Mouse (Mus musculus) kidney, postnatal 10 days (tissue): ENCODE measurements at regions not wholly inside any gene's neighbourhood (a gene's known extent, or its start where the extent isn't known, plus 50 kb on each side); places are given as distances from the start of the nearest gene placed in this dataset.

Experiments
- DNase-seq: peaks from one replicate; pipeline ENCODE4 v3.0.0; 2021; ENCODE audit warnings: mixed read lengths

DNA sequence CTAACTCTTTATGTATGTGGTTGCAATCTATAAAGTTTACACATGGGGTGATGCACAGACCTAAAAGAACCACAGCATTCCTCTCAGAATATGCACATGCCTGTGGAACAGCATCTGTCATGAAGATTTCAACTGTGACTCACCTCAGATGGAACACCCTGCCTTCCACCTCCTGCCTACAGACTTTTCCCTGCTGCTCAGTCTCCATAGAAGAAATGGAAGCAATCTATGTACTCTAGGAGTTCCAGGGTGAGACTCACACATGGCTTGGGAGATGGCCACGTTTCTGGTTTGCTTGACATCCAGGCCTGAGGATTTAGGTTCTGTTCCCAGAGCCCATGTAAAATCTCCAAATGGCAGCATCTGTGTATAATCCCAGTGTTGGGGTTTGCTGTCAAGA, 579.7 kb downstream of the Plekhb2 start:
- no peak for DNase-seq

DNA sequence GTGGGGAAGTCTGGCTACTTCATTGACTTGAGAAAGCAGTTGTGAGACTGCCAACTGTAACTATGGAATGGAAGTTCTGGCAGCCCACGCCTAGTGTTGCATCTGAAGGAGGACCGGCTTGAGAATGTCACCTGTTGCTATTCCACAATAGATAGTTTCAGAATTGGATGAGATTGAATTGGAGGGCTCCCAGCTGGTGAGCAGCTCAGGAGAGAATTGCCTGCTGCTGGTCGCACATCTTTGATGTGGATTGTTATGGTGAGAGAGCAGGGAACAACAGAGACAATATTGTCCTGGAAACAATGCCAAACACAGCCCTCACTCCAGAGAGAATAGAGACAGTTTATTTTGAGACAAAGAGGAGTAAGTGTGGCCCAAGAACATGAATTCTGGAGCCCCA, 585.9 kb downstream of the Plekhb2 start:
- no peak for DNase-seq

DNA sequence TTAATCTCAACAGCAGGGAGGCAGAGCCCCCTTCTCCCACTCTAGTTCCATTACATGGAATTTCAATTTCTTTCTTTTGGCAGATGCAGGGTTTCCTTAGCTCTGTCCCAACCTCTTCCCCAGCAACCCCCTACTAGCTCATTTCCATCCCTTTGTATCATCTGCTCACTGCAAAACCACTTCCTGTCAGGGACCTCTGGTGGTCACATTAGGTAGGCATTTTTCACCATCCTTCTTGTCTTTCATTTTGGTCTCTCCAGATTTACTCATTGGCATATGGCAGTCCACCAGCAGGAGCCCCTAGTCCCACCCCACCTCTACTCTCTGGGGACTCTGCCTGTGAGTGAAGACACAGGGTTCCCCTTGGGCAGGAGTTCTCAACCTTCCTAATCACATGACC, 597.6 kb downstream of the Plekhb2 start:
- DNase-seq, result no peak

DNA sequence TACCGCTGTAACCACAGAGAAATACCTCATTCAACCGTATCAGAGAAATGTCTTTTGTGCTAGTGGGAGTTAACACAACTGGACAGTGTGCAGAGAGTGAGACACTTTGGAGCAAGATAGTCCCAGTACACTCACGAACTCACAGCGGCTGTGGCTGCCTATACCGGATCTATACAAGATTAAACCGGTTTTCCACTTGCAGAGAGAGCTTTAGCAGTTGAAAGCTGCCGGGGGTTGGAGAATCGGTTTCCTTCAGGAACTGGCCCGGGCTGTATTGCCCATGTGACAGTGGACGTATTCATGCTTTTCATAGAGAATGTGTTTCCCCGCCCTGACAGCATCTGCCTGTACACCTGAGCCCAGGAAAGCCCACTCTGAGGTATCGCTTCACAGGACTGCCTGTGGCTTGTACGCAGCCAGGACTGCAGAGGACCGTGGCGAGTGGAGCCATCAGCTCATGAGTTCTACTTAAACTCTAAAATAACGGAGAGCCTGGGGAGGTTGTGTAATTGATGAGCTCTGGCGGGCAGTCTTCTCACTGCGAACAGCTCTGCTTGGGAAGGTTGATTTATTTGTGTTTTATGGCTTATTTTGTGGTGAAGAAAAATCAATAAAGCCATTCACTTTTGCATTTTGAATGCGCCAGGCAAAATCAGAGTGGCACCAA, 602.8 kb downstream of the Plekhb2 start:
- DNase-seq, result no peak

DNA sequence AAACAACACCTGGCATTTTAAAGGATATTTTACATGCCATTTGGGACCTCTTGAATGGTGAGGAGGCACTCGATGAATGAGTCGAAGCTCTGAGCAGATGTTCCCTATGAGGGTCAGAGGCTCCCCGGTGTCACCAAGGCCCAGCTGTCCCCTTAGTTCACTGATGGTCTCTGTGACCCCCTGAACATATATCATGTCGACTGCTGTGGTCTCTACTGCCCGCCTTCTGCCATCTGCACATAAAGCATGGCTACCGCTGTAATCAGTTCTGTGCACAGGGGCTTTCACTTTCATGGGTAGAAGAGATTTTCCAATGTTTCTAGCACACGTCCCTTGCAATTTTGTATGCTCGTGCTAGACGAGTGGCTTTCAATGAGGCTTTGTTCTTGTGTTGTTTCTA, 607.8 kb downstream of the Plekhb2 start:
- DNase-seq, result no peak

DNA sequence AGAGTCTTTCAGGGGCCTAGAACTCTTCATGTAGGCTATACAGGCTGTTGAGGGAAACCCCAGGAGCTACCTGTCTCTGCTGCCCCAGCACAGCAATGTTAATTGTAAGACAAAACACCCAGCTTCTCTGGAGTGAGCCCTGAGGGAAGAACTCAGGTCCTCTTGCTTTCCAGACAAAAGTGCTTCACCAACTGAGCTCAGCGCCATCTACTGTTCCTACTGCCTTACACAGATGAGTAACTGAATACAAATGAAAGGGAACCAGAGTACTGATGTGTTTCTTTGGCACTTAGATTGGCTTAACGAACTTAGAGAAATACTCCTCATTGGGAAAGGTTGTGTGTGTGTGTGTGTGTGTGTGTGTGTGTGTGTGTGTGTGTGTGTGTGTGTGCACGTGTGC, 603.1 kb upstream of the Hs6st1 start:
- DNase-seq, result peak; percentile 20

DNA sequence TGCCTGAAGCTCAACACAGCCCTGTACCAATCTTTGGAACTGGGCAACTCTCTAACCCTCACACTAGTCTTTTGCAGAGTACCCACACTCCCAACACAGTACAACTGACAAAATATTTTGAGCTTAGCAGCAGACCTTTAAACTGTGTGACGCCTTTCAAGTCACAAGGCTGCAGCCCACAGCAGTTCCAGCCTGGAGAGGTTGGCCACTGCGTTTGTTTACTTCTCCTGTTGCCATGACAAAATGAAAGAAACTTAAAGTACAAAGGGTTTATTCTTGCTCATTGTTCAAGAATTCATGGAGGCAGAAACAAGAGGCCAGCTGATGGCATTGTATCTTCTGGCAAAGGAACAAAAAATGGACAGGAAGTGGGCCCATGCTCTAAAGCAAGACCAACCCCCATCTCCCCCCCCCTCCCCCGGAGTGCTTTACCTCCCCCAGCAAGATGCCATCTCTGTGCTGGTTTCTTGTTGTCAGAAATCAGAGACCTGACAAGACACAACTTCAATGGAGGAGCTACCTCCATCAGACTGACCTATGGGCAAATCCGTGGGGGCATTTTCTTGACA, 598.9 kb upstream of the Hs6st1 start:
- no peak for DNase-seq

DNA sequence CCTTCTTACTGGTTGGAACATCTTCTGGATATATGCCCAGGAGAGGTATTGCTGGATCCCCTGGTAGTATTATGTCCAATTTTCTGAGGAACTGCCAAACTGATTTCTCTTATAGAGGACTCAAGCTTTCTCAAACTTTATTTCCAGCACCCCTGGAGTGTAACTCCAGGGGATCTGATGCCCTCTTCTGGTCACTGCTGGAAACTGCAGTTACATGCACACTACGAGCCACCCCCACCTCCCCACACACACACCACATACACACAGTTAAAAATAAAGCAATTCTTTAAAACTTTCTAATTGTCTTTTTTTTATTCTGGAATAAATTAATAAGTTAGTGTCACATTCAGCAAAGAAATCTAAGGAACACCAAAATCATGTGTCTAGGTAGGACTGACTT, 589.9 kb upstream of the Hs6st1 start:
- no peak for DNase-seq

DNA sequence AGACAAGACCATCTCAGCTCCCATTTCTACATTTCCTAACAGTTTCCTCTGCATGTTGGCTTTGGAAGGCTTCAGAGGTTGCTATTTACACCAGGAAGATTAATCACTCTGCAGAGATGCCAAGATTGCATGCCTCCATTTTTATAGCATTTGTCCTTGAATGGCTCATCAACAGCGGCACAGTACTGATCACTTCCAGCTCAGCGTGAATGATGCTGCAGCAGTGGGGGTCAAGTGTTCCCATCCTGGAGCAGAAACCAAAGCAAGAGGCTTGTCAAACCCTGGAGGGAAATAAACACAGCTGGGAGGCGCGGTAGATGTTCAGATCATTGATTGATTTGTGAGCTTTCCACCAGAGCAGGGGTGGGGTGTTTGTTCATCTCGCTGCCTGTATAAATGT, 572.2 kb upstream of the Hs6st1 start:
- peak; percentile 19 for DNase-seq

DNA sequence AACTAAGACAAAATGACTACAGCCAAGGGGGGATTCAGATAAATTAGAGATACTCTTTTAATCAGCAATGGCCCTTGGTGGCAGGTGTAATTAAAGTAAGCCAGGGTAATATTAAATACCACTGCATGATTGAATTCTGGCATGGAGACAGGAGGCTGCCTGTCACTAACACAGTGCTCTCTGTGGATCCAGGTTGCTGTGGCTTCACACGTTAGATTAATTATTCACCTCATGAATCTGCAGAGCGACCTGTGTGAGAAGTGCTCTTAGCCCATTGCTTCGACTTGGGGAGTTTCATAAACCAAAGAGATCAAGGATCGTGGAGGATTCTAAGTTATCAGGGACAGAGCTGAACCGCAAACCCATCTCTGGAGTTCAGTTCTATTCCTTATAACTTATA, 545.2 kb upstream of the Hs6st1 start:
- no peak for DNase-seq

DNA sequence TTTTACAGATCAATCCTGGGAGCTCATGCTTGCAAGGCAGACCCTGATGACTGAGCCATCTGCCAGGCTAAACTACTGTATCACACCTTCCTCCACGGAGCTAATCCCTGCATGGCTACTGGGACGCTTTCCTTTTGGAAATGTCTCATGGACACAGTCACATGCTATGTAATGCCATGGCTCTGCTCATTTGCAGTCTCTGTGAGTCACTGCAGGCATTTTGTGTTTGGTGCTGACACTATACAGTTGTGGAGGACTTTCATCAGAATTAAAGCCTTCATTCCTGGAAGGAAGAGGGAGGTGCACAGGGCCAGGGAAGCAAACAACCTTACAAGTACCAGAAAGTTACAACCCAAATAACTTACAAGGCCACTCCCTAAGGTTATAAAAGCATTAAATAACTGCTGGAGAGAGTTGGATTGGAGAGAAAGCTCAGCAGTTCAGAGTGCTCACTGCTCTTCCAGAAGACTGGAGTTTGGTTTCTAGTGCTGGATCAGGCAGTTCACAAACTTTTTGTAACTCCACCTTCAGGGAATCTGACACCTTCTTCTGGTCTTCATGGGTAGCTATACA, 544.3 kb upstream of the Hs6st1 start:
- no peak for DNase-seq

DNA sequence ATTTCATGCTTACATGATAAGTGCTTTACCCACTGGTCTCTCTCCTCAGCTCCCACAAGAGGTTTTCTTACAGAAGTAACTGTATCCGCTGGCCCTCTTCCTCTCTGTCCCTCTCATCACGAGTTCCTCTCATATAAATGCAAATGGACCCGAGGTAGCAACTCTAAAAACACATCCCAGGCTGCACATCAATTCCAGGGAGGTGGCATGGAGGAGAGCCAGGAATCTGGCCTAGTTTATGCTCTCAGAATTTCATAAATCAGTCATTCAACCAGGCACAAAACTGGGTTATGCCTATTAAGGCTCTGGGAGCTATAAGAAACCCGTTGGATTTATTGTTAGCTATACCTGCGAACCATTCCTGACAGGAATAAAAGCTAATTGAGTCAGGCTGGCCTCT, 543.4 kb upstream of the Hs6st1 start:
- no peak for DNase-seq

DNA sequence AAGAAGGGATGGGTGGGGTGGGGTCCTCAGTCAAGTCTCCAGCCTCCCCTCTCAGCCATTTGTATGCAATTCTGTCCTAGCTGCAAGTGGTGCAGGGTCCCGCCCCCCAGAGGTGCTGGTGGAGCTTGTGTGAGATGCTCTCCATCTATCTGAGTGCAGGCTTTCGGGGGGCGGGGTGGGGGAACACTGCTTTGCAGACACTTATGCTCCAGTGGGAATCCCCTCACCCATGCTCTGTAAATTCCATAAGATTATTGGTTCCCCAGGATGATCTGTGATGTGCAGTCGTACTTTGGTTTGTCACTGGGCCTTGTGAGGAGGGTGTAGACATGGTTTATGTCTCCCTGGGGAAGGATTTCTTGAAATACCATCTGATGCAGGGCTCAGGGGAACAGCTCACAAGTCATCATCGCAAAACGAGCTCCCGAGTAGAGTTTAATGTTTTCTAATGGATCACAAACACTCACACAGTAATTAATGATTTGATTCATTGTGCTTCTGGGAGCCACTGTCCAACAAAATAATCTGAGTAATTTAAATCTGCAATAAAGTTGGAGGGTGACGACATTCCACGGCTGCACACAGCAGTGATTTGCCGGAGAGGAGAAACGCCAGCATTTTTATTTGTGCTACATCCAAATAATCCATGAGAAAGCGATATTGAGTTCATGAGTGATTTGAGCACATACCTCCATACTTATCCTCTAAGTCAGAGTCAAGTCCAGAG, 540.3 kb upstream of the Hs6st1 start:
- DNase-seq, result peak; percentile 29

DNA sequence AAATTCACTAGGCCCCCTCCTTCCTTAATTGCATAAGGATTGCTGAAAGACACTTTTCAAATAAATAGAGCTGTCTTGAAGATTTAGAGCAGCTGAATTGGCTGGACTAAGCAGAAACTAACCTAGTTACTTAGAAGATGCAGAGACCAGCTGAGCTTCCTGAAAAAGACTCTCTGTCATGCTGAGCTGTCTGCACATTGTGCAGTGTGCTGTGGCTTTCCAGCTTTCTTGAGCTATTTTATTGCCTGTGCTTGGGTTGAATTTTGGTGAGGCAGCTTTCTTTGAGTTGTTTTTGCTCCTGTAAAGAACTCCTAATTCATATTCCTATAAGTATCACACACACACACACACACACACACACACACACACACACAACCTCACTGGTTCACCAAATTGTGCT, 532.7 kb upstream of the Hs6st1 start:
- DNase-seq, result no peak

DNA sequence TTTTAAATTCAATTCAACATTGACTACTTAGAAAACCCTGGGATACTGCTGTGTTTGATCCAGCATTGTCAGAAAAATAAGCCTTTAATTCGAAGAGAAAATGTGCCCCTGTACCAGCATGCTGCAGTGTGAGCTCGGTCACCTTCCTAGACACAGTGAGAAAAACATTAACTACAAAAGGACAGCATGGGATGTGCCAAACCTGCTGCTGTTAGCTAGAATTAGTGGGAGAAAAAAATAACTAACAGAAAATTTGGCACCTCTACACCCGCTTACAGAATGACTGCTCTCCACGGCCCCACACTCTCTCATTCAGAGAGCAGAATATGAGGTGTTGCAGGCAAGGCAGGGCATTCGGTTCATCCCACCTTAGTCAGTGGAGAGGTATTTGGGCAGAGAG, 531.9 kb upstream of the Hs6st1 start:
- DNase-seq, result no peak

DNA sequence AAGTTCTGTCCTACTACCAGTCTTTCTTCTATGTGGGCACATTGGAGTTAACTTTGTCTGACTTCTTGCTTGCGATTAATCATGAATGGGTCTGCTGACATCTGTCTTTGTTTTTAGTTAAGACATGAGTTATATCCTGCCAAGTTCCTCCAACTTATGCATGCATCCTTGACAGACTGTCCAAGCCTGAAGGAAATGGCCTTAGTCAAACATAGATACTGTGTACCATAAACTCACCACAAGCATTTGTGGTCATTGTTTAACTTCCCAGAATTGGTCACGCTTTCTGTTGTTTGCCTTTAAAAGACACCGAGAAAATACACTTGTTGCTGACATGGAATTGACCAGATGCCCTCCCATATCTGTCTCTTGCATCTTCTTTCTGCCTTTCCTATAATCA, 519.4 kb upstream of the Hs6st1 start:
- DNase-seq, result no peak

DNA sequence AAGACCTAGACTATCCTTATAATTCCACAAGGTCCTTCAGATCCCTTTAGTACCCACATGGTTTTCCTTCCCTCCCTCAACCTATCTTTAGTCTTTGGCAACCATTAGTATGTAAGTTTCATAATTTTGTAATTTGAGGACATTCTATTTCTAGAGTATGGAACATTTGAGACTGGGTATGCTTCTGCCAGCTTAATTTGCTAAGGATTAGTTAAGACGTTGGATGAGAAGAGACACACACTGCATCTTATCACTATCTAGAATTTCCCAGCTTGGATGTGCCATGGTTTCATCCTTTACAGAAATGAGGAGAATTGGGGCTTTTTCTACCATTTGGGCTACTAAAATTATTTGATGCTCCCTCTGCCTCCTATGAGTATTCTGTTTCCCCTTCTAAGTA, 516.7 kb upstream of the Hs6st1 start:
- DNase-seq, result no peak

DNA sequence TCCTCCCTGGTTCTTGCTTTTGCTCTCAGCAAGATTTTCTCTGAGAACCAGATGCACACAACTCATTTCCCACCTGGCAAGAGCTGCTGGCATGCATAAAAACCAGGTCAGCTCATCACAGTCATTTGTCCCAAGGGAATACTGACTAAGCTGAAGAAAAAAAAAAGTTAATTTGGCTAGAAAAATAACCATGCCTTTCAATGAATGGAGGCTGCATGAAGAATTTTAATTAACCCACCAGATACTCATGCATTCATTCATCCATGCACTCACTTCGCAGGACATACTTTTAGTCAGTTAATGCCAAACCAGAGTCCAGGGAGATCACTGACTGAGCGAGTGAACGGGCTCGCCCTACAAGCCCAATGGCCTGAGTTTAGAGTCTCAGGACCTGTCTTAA, 505.4 kb upstream of the Hs6st1 start:
- peak; percentile 14 for DNase-seq

DNA sequence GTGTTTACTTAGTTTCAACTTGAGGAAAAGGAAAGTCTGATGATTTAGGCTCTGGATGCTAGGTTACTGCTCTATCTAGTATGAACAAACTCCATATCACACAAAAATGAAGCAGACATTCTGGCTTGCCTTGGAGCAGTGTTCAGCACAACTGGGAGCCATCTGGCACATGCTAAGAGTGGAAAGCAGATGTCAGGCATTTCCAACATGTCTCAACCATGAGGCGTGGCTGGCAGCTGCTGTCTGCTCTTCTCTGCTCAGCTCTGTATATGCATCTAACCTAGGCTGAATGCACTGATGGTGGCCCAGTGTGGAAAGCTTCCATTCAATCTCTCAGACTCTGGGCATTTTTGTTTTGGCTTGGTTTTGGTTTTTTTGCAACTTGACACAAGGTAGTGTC, 493.0 kb upstream of the Hs6st1 start:
- DNase-seq, result no peak

DNA sequence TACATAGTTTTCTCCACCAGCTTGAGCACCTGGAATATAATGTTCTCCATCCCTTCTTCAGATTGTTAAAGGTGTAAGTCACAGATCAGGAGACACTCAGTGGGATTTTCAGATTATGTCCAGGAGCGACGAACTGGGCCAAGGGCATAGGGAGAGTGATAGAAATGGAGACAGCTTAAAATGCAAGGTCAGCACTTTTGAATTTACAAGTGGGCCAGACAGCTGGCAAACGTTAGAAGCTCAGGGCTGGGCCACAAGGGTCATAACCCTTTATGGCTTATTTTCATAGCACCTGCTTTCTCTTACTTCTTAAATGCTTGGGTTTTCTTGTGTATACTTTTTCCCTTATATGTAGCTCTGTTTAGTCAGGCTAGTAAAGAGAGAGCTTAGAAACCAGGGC, 488.8 kb upstream of the Hs6st1 start:
- DNase-seq, result no peak

DNA sequence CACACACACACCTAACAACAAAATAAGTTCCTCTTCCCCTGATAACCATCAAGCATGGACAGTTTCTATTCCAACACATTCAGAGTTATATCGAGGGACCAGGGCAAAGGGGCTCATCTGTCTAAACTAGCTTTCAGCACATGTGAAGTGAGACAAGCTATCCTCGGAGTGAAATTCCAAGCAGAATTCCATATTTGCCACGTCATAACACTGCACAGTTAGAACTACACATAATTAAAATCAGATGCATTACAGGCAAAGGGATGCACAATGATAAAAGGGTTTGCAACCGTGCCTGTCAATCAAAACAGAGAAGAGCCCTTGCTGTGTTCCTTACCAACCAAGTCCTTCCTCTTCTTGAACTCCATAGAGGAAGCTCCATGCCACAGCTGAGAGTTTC, 488.2 kb upstream of the Hs6st1 start:
- DNase-seq, result no peak

DNA sequence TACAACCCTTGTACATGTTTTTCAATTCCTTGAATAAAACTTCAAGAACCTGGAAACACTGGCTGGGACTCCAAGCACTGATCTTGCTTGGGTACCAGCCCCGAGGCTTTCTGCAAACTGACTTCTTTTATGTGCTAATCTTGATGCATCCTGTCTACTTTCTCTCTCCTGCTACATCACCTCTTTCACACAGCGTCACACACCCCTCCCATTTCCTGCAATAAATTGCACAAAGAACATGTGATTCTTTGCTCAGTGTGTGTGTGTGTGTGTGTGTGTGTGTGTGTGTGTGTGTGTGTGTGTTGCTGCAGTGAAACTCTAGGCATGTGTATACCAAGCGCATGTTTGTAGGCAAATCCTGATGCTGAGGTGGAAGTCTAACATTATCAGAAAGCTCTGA, 487.7 kb upstream of the Hs6st1 start:
- DNase-seq, result no peak

DNA sequence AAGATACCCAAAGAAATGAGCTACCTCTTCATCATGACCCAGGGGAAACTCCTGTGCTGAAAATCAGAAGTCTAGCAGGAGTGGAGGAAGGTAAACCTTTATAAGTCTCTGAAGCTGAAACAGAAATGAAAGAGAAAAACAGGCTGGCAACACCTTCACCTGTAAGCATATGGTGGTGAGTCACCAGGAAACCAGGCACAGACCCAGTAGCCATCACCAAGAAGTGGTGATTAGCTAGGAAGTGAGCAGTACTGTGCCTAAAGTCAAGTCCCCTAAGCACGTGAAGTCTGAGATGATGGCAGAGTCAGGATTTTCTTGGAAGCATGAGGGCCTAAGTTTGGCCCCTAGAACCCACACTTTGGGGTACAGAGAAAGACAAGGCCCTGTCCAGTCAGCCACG, 480.3 kb upstream of the Hs6st1 start:
- DNase-seq, result no peak

DNA sequence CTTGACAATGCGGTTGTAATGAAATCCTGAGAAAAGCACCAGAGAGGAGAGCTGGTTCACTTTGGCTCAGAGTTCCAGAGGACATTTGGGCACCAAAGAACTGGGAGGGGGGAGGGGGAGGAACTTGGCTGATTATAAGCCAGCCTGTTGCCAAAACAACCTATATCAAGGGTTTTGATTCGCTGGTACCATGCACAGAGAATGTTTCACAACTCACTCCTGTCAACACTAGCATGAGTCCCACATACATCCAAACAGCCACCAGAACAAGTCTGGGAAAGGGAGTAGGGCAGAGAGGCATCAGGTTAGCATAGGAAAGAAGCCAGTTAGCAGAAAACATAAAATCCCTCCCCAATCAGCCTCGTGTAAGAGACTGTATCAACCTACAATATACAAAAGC, 479.3 kb upstream of the Hs6st1 start:
- DNase-seq, result no peak
